Mouse (Mus musculus) liver, embryonic 14.5 days (tissue): ENCODE results near the gene Higd2a. TPM values are rescaled to one million over a fixed set of nuclear protein-coding genes. Genes with fewer than 3 reads are reported as not detected.

Source experiments
- ATAC-seq: fragments of 200-750 bp; cut with Nextera tagmentation; 2 replicates; pipeline ENCODE4 v1.8.0; 2017; ENCODE audit warnings: moderate number of reproducible peaks, mild to moderate bottlenecking, moderate library complexity; ENCODE audit not compliant: insufficient read depth
- DNase-seq, 3 experiments: peaks; one replicate each; pipeline ENCODE4 v3.0.0-alpha.2; 2012 to 2013; ENCODE audit warnings: low read depth in 3 of 3, low spot score in 3 of 3
- H3K27ac ChIP-seq: fragments of 300-500 bp; sonication (generic); 2 replicates; pipeline ENCODE4 v1.5.1; 2014; ENCODE audit warnings: moderate library complexity, mild to moderate bottlenecking, control low read depth, inconsistent platforms
- H3K27me3 ChIP-seq: fragments of 300-500 bp; sonication (generic); 2 replicates; pipeline ENCODE4 v1.6.1; 2014; ENCODE audit warnings: mild to moderate bottlenecking, low read length, moderate library complexity; ENCODE audit not compliant: control insufficient read depth, insufficient read depth
- H3K36me3 ChIP-seq: fragments of 300-500 bp; sonication (generic); replicated peaks from 2 replicates; pipeline ENCODE4 v1.6.1; 2014; ENCODE audit warnings: low read depth; ENCODE audit not compliant: control insufficient read depth, insufficient read depth
- H3K4me1 ChIP-seq, 2 experiments: fragments of 200-500 bp in 1 of 2; fragments of 300-500 bp in 1 of 2; sonication (generic) in 1 of 2; replicated peaks; 2 replicates each; pipeline ENCODE4 v1.6.1; 2012 to 2014; ENCODE audit warnings: antibody characterized with exemption in 1 of 2, inconsistent platforms in 1 of 2, low read length in 1 of 2; ENCODE audit not compliant: control insufficient read depth in 2 of 2, insufficient read depth in 2 of 2
- H3K4me2 ChIP-seq: fragments of 300-500 bp; sonication (generic); 2 replicates; pipeline ENCODE4 v1.6.1; 2014; ENCODE audit warnings: low read depth, mild to moderate bottlenecking, control low read depth, moderate library complexity
- H3K4me3 ChIP-seq, 2 experiments: fragments of 200-500 bp in 1 of 2; fragments of 300-500 bp in 1 of 2; sonication (generic) in 1 of 2; 2 replicates each; pipeline ENCODE4 v1.5.1; 2012 to 2014; ENCODE audit warnings: low read depth in 2 of 2, low read length in 2 of 2, mild to moderate bottlenecking in 2 of 2, control low read depth in 1 of 2, inconsistent platforms in 1 of 2, moderate library complexity in 1 of 2; ENCODE audit not compliant: insufficient read depth in 1 of 2
- H3K9ac ChIP-seq: fragments of 300-500 bp; sonication (generic); replicated peaks from 2 replicates; pipeline ENCODE4 v1.6.1; 2014; ENCODE audit warnings: mild to moderate bottlenecking, control low read depth, moderate library complexity
- H3K9me3 ChIP-seq: fragments of 300-500 bp; sonication (generic); 2 replicates; pipeline ENCODE4 v1.6.1; 2016; ENCODE audit warnings: low read length, mixed read lengths; ENCODE audit not compliant: control insufficient read depth
- CTCF ChIP-seq: IDR thresholded peaks from 2 replicates; pipeline ENCODE4 v1.5.1; 2016; ENCODE audit warnings: antibody characterized with exemption, low read depth, control low read depth
- EP300 ChIP-seq: IDR thresholded peaks from 2 replicates; pipeline ENCODE4 v1.6.1; 2016; ENCODE audit warnings: antibody characterized with exemption, low read depth
- WGBS: fragments of 180-500 bp; shearing (Covaris S2); extraction: QIAGEN DNeasy Blood & Tissue Kit; methylation state at CpG from one replicate; pipeline ENCODE4 v1.1.7; 2014; ENCODE audit not compliant: insufficient replicate concordance; 5-methylcytosine and 5-hydroxymethylcytosine counted together
- polyA plus RNA-seq, 2 experiments: library from polyadenylated mRNA; depleted of rRNA in 1 of 2; stranded (reverse) in 1 of 2; unstranded in 1 of 2; fragments of >200 nt; fragmentation: Nextera tagmentation in 1 of 2; extraction: Ambion mirVana in 1 of 2; gene quantifications; 2 replicates each; pipeline versions ENCODE4 v1.2.1 to v1.2.3; 2012 to 2014

Gene Higd2a
- polyA plus RNA-seq, 2 experiments, result 57.7 to 113 TPM

GRCm38 (mm10) chr13:54565594-54566345 lies 24.2 kb upstream of the Higd2a start:
- H3K27ac ChIP-seq, result peak overlapping the region; percentile 59
- peaks cover 9 to 18% of the 10 kb centered on the region in 2 experiments for H3K4me1 ChIP-seq
- ATAC-seq (peak; percentile 69), DNase-seq (no peak)
- no peak for TF ChIP-seq EP300
- peak; percentile 83 for TF ChIP-seq CTCF
- H3K36me3 ChIP-seq, result no peaks in the 10 kb centered on the region; the same call in 1 of the 2 replicates
- H3K27me3 ChIP-seq, result no peaks in the 10 kb centered on the region
- H3K9ac ChIP-seq, result peak overlapping the region; percentile 94
- H3K9me3 ChIP-seq, result no peaks in the 10 kb centered on the region
- peak overlapping the region; percentile 83 for H3K4me2 ChIP-seq
- WGBS, result 38% methylated on average over 8 of the region's 8 CpGs
- H3K4me3 ChIP-seq, result peak overlapping the region; percentile 86 to 94

GRCm38 (mm10) chr13:54568380-54568779 lies 21.6 kb upstream of the Higd2a start:
- peaks cover 9 to 18% of the 10 kb centered on the region in 2 experiments for H3K4me1 ChIP-seq
- H3K9ac ChIP-seq, result no peak overlapping the region
- DNase-seq, result no peak
- H3K27me3 ChIP-seq, result no peaks in the 10 kb centered on the region
- H3K36me3 ChIP-seq, result no peaks in the 10 kb centered on the region
- no peak overlapping the region for H3K4me3 ChIP-seq
- ATAC-seq, result no peak
- no peak overlapping the region for H3K27ac ChIP-seq
- H3K4me2 ChIP-seq, result no peak overlapping the region
- TF ChIP-seq CTCF, result no peak
- no peak for TF ChIP-seq EP300
- no peaks in the 10 kb centered on the region for H3K9me3 ChIP-seq
- WGBS, result 26% methylated on average over 5 of the region's 5 CpGs

GRCm38 (mm10) chr13:54569282-54569681 lies 20.7 kb upstream of the Higd2a start:
- WGBS, result 41% methylated on average over 1 of the region's 1 CpGs
- Histone ChIP-seq H3K4me2 (no peak overlapping the region), H3K4me3 (no peak overlapping the region), H3K9me3 (no peaks in the 10 kb centered on the region), H3K36me3 (no peaks in the 10 kb centered on the region), H3K27me3 (no peaks in the 10 kb centered on the region; the same call in 1 of the 2 replicates), H3K9ac (no peak overlapping the region), H3K27ac (no peak overlapping the region), H3K4me1 (peaks cover 8 to 16% of the 10 kb centered on the region in 2 experiments)
- no peak for TF ChIP-seq EP300
- TF ChIP-seq CTCF, result no peak
- DNase-seq (no peak), ATAC-seq (no peak)

DNA sequence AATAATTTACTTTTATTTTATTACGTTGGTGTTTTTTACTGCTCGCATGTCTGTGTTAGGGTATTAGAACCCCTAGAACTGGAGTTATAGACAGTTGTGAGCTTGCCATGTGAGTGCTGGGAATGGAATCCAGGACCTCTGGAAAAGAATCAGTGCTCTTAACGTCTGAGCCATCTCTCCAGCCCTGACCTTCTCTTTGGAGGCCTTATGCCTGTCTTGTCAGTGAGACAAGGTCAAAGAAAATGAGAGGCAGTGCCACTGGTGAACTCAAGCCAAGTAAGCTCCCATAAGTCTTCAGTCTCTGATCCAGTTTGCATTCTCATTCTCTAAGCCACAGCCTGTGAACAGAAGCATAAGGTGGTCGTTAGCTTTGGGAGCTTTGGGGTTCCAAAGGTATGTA lies 19.3 kb upstream of the Higd2a start:
- Histone ChIP-seq H3K4me3 (no peak overlapping the region), H3K27me3 (no peaks in the 10 kb centered on the region; the same call in 1 of the 2 replicates), H3K4me2 (no peak overlapping the region), H3K9ac (no peak overlapping the region), H3K27ac (no peak overlapping the region), H3K9me3 (no peaks in the 10 kb centered on the region), H3K4me1 (peaks cover 8 to 15% of the 10 kb centered on the region in 2 experiments), H3K36me3 (no peaks in the 10 kb centered on the region)
- 61% methylated on average over 4 of the region's 4 CpGs for WGBS
- DNase-seq (no peak), ATAC-seq (no peak)
- TF ChIP-seq CTCF (no peak), EP300 (no peak)

DNA sequence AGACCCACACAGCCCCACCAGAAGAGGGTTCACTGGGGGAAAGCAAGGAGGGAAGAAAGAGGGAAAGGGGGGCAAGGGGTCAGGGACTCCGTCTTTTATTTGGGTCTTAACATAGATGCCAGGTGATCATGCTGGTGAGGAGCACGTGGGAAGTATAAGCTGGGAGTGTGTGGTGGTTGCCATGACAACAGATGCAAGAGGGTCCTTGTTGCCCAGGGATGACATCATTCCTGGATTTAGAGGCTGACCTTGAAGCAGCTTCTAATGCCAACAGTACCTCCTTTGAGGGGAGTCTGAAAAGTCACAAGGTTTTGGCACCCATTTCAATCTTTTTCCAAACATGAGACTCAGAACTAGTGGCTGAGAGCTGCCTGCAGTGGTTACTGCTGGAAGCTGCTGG lies 18.4 kb upstream of the Higd2a start:
- TF ChIP-seq CTCF (no peak), EP300 (no peak)
- H3K27me3 ChIP-seq, result no peaks in the 10 kb centered on the region; the same call in 1 of the 2 replicates
- no peak overlapping the region for H3K4me3 ChIP-seq
- WGBS, result 52% methylated on average over 2 of the region's 2 CpGs
- H3K36me3 ChIP-seq, result no peaks in the 10 kb centered on the region
- no peak overlapping the region for H3K27ac ChIP-seq
- H3K9ac ChIP-seq, result no peak overlapping the region
- peaks cover 5 to 10% of the 10 kb centered on the region in 2 experiments; a peak in 3 of 4 replicates for H3K4me1 ChIP-seq
- DNase-seq (no peak), ATAC-seq (no peak)
- no peak overlapping the region for H3K4me2 ChIP-seq
- no peaks in the 10 kb centered on the region for H3K9me3 ChIP-seq
